Mouse (Mus musculus) cerebellum, postnatal 36 days (tissue): ENCODE measurements around the gene Mapk8ip1.
A peak's percentile ranks its signal among the peaks of the same experiment; 100 is the strongest.

Source experiments
- DNase-seq, 2 experiments: peaks; one replicate each; pipeline ENCODE4 v3.0.0; 2021 to 2022; ENCODE audit warnings: mixed read lengths in 2 of 2

Mapk8ip1 gene

DNA sequence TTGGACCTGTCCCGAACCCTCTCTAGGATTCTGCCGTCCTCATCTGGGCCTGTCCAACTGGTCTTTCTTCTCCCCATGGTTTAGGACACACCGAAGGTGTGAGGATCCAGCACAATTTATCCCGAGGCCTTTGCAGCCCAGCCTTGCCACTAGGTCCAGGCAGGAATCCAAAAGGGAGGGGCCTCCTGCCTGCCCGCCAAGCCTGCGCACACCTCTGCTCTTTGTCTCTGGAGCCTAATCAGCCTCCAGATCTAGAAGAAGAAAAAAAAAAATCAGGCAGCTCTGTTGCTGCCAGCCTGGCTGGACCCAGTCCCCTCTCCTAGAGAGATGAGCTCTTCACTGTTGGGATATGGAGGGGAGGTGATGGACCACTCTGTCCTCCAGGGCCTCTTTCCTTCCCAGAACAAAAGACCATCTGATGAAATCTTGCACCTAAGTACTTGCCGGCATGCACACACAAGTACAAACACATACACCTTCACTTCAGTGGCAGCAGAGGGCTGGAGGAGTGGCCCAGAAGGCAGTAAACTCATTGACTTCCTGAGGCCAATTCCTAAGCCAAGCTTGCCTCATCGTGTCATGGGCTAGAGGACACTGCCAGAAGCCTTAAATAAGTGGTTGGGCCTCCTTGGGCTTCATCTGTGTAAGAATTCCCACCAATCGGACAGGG is 28.2 kb downstream of the Mapk8ip1 start:
- peak in 1 of 2 experiments; percentile 50 for DNase-seq

DNA sequence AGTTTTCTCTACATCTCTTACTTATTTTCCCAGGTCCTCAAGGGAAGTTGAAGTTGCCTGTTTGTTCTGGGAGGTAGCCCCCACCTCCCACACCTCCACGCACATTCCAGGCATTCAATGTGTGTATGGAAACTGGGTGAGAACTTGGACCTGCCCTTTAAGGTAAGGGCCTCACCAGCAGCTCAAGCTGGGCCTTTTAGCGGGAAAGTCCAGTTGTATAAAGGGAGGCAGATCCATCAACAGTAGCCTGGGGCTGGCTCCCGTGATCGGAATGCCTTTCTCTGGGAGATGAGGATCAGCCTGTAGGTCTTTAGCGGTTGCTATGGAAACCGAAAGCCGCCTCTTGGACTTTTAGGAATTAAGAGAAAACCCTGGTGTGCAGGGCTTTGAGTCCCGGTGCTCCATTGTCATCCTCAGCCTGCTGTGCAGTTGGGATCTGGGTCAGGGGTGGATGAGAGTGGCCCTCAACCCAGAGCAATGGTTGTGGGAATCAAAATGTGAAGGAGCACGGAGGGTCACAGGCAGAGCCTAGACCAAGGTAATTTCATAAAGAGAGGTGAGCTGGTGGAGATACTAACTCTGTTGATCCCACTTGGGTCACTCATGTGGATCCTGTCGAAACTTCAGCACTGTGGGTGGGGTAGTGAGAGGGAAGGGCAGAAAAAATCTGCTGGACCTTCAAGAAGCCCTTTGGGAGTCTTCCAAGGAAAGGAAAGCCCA is 28.9 kb downstream of the Mapk8ip1 start:
- DNase-seq, result no peak

DNA sequence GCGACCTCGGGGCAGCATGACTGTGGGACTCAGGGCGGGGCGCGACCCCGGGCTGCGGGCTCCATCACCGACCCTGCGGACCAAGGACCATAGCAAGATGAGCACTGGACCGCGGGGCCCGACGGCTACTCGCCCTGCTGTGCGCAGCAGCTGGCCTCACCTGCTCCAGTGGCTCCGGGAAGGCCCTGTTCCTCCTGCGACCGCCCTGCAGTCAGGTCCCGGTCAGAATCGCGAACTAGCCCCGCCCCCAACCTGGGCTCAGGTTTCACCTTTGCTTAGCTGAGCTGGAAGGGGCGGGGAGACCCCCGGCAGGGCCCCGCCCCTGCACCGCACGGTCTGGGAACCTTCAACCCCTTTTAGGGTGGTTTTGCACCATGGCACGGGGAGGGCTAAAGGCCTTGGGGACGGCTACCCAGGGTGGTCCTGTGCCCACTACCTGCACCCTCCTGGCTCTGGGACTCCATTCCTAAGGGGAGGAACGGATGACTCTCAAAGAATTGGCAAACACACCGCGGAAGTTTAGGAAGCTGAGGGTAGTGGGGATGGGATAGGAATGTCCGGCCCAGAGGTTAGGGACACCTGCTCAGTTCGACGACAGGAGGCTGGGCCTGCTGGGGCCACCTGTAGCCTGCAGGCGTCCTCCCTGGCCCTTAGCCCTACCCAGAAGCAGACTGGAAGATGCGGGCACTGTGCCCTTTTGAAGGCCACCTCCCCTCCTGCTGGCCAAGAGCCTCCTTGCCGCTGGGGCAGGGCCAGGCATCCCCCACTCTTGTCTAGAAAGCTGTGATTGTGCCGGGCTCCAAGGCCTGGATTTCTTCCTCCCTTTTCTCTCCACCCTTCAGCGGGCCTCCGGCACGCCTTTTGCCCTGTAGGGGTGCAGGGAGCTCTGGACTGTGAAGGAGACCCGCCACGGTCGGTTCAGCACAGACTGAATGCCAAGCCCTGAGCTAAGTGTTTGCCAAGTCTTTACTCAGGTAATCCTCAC is 29.9 kb downstream of the Mapk8ip1 start:
- DNase-seq, result peak in 1 of 2 experiments; percentile 33

DNA sequence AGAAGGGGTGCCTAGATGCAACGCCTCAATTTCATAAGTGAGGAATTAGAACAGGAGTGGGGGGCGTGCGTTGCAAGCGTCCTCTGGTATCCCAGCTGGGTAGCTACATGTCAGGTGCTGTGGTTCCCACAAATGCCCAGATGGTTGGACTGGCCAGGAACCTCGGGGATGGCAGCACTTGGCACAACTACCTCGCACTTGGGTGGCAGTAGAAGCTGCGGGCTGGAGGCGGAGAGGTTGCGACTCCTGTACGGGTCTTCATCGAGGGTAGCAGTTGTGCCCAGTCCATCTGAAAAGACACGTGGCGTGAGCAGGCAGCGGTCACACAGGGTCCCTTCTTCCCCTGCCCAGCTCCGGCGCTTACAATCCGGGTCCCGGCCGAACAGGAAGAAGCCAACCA is 30.7 kb downstream of the Mapk8ip1 start:
- DNase-seq, result peak in 1 of 2 experiments; percentile 21

GRCm38 (mm10) chr2:92367383-92368029 is 33.6 kb downstream of the Mapk8ip1 start:
- no peak for DNase-seq

DNA sequence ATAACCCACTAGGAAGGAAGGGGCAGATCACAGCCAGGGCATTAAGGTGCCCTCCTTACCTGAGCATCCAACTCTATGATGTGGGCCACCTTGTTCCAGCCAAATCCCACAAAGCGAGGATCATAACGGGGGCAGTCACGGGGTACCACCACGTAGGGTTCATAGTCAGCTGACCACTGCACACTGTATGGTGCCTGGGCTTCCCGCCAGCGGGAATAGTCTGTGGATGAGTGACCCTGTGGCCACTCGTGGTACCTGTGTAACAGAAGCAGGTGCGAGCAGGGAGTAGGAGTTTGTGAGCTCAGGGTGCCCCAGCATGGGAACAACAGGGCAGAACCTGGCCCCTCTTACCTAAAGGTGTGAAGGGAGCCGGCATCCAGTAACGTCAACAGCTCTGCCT is 35.5 kb downstream of the Mapk8ip1 start:
- no peak for DNase-seq

- no peak for DNase-seq
These were observed 37.0 kb downstream of the Mapk8ip1 start for GRCm38 (mm10) chr2:92364086-92364485.

- no peak for DNase-seq
These were observed 38.4 kb downstream of the Mapk8ip1 start for GRCm38 (mm10) chr2:92362571-92363228.

DNA sequence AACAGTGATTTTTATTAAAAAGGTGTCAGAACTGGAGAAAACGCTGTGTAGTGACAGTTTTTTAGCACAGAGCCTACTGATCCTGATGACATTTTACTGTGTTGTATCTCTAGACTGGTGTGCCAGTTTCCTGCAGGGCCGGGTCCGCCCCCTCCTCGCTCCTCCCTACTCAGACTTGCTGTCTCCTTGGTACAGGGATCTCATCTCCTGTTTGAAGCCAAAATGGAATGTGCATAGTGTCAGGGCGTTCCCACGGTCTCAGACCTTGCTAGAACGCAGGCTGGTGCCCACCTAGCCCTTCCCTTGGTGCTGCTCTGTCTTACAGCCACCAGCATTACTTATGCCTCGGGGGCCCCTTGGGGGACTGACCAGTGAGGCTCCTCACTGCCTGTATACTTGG is 39.3 kb downstream of the Mapk8ip1 start:
- no peak for DNase-seq

GRCm38 (mm10) chr2:92360893-92361292 is 40.2 kb downstream of the Mapk8ip1 start:
- no peak for DNase-seq

DNA sequence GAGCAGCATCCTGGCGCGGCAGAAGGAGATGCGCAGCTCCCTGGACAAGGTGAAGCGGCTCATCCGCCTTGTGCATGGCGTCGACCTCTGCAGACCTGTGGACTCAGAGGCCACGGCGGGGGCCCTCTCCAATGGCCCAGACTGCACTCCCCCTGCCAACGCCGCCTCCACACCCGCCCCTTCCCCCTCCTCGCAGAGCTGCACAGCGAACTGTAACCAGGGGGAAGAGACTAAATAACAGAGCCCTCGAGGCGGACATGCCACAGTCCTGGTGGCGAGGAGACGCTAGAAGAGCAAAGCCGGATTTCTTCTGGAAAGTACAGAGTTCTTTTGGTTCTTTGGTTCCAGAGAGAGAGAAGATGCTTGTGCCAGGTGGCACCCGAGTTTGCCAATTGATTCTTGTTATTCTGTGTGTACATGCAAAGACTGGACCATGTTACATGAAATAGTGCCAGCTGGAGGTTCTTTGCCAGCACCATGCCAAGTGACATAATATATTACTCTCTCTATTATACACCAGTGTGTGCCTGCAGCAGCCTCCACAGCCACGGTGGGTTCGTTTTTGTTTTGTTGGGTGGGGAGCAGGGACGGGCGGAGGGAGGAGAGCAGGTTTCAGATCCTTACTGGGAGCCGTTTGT is 40.8 kb downstream of the Mapk8ip1 start:
- DNase-seq, result peak in 1 of 2 experiments; percentile 34

DNA sequence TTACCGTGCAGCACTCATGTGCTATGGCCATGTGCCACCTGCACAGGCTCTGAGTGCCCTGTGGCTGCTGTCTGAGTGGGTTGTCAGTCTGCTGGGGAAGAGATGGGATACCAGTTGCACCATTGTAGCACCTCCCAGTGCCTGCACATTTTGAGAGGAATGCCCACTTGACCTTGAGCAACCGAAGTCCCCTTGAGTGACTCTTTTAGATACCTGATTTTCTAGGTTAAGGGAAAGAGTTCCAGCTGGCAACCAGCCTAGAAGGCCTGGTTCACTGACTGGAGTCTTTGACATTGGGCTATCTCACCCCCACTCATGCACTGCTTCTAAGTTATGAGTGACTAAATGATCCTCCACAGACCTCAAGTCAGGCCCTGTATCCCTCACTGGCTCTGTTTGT is 41.8 kb downstream of the Mapk8ip1 start:
- no peak for DNase-seq

- DNase-seq, result no peak
These were observed 46.8 kb downstream of the Mapk8ip1 start for GRCm38 (mm10) chr2:92354224-92354623.

- DNase-seq, result no peak
These were observed 47.7 kb downstream of the Mapk8ip1 start for GRCm38 (mm10) chr2:92353402-92353801.

GRCm38 (mm10) chr2:92350686-92351085 is 50.4 kb downstream of the Mapk8ip1 start:
- no peak for DNase-seq

GRCm38 (mm10) chr2:92349589-92350425 is 51.3 kb downstream of the Mapk8ip1 start:
- no peak for DNase-seq

GRCm38 (mm10) chr2:92347191-92347590 is 53.9 kb downstream of the Mapk8ip1 start:
- no peak for DNase-seq

- no peak for DNase-seq
These were observed 58.6 kb downstream of the Mapk8ip1 start for GRCm38 (mm10) chr2:92342418-92342817.
